Mouse (Mus musculus) stomach, postnatal 0 days (tissue): ENCODE measurements around the gene Pgbd5. TPM values are rescaled to one million over a fixed set of nuclear protein-coding genes. Genes with fewer than 3 reads are reported as not detected.

Experiments
- ATAC-seq: fragments of 200-750 bp; cut with Nextera tagmentation; 2 replicates; pipeline ENCODE4 v1.8.0; 2017; ENCODE audit not compliant: low FRiP score, low TSS enrichment
- DNase-seq: peaks from one replicate; pipeline ENCODE4 v3.0.0-alpha.2; 2016; ENCODE audit warnings: low spot score
- H3K27ac ChIP-seq: fragments of 300-500 bp; sonication (generic); replicated peaks from 2 replicates; pipeline ENCODE4 v1.5.1; 2014; ENCODE audit warnings: mild to moderate bottlenecking, control low read depth
- H3K27me3 ChIP-seq: fragments of 300-500 bp; sonication (generic); 2 replicates; pipeline ENCODE4 v1.6.1; 2014; ENCODE audit warnings: low read length; ENCODE audit not compliant: control insufficient read depth, insufficient read depth
- H3K36me3 ChIP-seq: fragments of 300-500 bp; sonication (generic); 2 replicates; pipeline ENCODE4 v1.6.1; 2014; ENCODE audit warnings: low read length, mixed read lengths; ENCODE audit not compliant: control insufficient read depth, insufficient read depth
- H3K4me1 ChIP-seq: fragments of 300-500 bp; sonication (generic); replicated peaks from 2 replicates; pipeline ENCODE4 v1.6.1; 2014; ENCODE audit warnings: antibody characterized with exemption; ENCODE audit not compliant: control insufficient read depth, insufficient read depth
- H3K4me2 ChIP-seq: fragments of 300-500 bp; sonication (generic); replicated peaks from 2 replicates; pipeline ENCODE4 v1.6.1; 2014; ENCODE audit warnings: low read depth, mild to moderate bottlenecking, control low read depth, moderate library complexity
- H3K4me3 ChIP-seq: fragments of 300-500 bp; sonication (generic); 2 replicates; pipeline ENCODE4 v1.5.1; 2014; ENCODE audit warnings: low read depth, low read length, control low read depth
- H3K9ac ChIP-seq: fragments of 300-500 bp; sonication (generic); 2 replicates; pipeline ENCODE4 v1.6.1; 2014; ENCODE audit warnings: mild to moderate bottlenecking, low read length, control low read depth, mixed read lengths
- H3K9me3 ChIP-seq: fragments of 300-500 bp; sonication (generic); 2 replicates; pipeline ENCODE4 v1.6.1; 2016; ENCODE audit warnings: low read length; ENCODE audit not compliant: control insufficient read depth
- CTCF ChIP-seq: IDR thresholded peaks from 2 replicates; pipeline ENCODE4 v1.5.1; 2016; ENCODE audit warnings: antibody characterized with exemption, low read depth, mild to moderate bottlenecking, moderate library complexity
- EP300 ChIP-seq: optimal IDR thresholded peaks from 2 replicates; pipeline ENCODE3; 2016; ENCODE audit warnings: antibody characterized with exemption
- WGBS: fragments of 180-500 bp; shearing (Covaris S2); extraction: QIAGEN DNeasy Blood & Tissue Kit; methylation state at CpG from one replicate; pipeline ENCODE4 v1.1.7; 2014; 5-methylcytosine and 5-hydroxymethylcytosine counted together
- polyA plus RNA-seq: library from polyadenylated mRNA; unstranded; fragments of >200 nt; fragmentation: Nextera tagmentation; extraction: Ambion mirVana; gene quantifications from 2 replicates; pipeline ENCODE4 v1.2.1, GENCODE M21; 2015

The Pgbd5 gene
- polyA plus RNA-seq = 1.9 and 2.0 TPM in 2 replicates

DNA sequence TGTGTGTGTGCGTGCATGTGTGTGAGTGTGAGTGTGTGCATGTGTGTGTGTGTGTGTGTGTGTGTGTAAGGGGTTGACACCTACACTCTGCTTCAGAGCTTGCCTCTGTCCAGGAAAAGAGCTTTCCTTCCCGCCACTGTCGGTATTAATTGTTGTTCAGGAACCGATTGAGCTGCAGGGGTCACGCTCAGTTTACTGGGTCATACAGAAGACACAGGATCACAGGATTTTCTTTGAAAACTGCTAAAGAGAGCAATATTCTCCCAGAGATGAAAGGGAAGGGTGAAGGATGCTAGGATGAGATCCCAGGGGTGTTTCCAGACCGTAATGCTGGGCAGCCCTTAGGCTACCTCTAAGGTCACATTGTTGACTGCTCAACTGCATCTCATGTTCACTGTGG, at the start of gene Pgbd5:
Gene Pgbd5, minus strand, starts transcription at position 101 of the 400 bp plus-strand sequence.
- ATAC-seq = no peak
- no peaks in the 10 kb centered on the region for H3K9me3 ChIP-seq
- no peak for TF ChIP-seq CTCF
- no peak for TF ChIP-seq EP300
- DNase-seq = no peak
- H3K4me3 ChIP-seq = no peak within 1 kb of the TSS
- WGBS = 84% methylated on average over 6 of the region's 6 CpGs
- H3K27ac ChIP-seq = no peak within 1 kb of the TSS
- no peak within 1 kb of the TSS for H3K9ac ChIP-seq
- no peaks in the 10 kb centered on the region for H3K4me1 ChIP-seq
- H3K36me3 ChIP-seq = no peaks in the 10 kb centered on the region
- H3K27me3 ChIP-seq = no peaks in the 10 kb centered on the region
- H3K4me2 ChIP-seq = no peak within 1 kb of the TSS

DNA sequence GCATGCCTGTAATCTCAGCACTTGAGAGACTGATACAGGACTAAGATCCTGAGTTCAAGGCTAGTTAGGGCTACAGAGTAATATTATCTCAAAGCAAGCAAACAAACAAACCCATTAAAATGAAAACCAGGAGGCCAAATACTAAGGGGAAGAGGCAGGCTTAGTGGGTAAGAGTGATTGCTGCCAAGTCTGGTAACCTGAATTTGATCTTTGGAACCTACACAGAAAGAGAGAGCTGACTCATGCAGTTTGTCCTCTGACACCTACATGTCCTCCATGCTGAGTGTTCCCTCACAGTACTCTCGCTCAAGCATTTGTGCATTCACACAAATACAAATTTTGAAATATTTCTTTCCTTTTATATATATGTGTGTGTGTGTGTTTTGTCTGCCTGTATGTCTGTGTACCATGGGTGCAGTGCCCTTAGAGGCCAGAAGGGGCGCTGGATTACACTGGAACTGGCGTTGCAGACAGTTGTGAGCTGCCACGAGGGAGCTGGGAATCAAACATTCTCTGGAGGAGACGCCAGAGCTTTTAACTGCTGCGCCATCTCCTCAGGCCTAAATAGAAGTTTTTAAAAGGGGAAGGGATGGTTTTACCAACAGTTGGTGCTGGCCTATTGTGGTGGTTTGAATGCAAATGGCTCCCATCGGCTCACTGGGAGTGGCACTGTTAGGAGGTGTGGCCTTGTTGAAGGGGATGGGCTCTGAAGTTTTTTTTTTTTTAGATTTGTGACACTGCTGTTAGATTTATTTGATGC, 44.1 kb upstream of the Pgbd5 start:
- no peak overlapping the region for H3K27ac ChIP-seq
- no peaks in the 10 kb centered on the region for H3K36me3 ChIP-seq
- no peak overlapping the region for H3K9ac ChIP-seq
- no peak overlapping the region for H3K4me3 ChIP-seq
- TF ChIP-seq EP300 (no peak), CTCF (peak; percentile 34; the same call in 1 of the 2 replicates)
- no peaks in the 10 kb centered on the region for H3K4me1 ChIP-seq
- ATAC-seq (no peak), DNase-seq (no peak)
- no peaks in the 10 kb centered on the region for H3K9me3 ChIP-seq
- H3K4me2 ChIP-seq = no peak overlapping the region
- WGBS = 70% methylated on average over 7 of the region's 7 CpGs
- no peaks in the 10 kb centered on the region for H3K27me3 ChIP-seq

GRCm38 (mm10) chr8:124482790-124483189, 43.3 kb upstream of the Pgbd5 start:
- no peaks in the 10 kb centered on the region for H3K36me3 ChIP-seq
- no peaks in the 10 kb centered on the region for H3K27me3 ChIP-seq
- DNase-seq (no peak), ATAC-seq (no peak)
- H3K9me3 ChIP-seq = no peaks in the 10 kb centered on the region
- H3K4me1 ChIP-seq = no peaks in the 10 kb centered on the region
- H3K4me2 ChIP-seq = no peak overlapping the region
- no peak overlapping the region for H3K27ac ChIP-seq
- no peak overlapping the region for H3K4me3 ChIP-seq
- TF ChIP-seq CTCF (no peak), EP300 (no peak)
- 82% methylated on average over 2 of the region's 2 CpGs for WGBS
- H3K9ac ChIP-seq = no peak overlapping the region

- ATAC-seq (no peak), DNase-seq (no peak)
- 70% methylated on average over 8 of the region's 8 CpGs for WGBS
- H3K4me3 ChIP-seq = no peak overlapping the region
- H3K4me2 ChIP-seq = no peak overlapping the region
- H3K9me3 ChIP-seq = no peaks in the 10 kb centered on the region
- TF ChIP-seq EP300 (no peak), CTCF (no peak)
- no peak overlapping the region for H3K9ac ChIP-seq
- no peaks in the 10 kb centered on the region for H3K36me3 ChIP-seq
- H3K4me1 ChIP-seq = no peaks in the 10 kb centered on the region
- H3K27me3 ChIP-seq = no peaks in the 10 kb centered on the region
- H3K27ac ChIP-seq = no peak overlapping the region
These were observed 40.9 kb upstream of the Pgbd5 start for GRCm38 (mm10) chr8:124480321-124480720.

- WGBS = 67% methylated on average over 3 of the region's 3 CpGs
- H3K27me3 ChIP-seq = no peaks in the 10 kb centered on the region
- TF ChIP-seq EP300 (no peak), CTCF (no peak)
- no peaks in the 10 kb centered on the region for H3K9me3 ChIP-seq
- no peaks in the 10 kb centered on the region for H3K4me1 ChIP-seq
- H3K27ac ChIP-seq = no peak overlapping the region
- no peaks in the 10 kb centered on the region for H3K36me3 ChIP-seq
- DNase-seq (no peak), ATAC-seq (no peak)
- no peak overlapping the region for H3K9ac ChIP-seq
- no peak overlapping the region for H3K4me3 ChIP-seq
- H3K4me2 ChIP-seq = no peak overlapping the region
These were observed 39.8 kb upstream of the Pgbd5 start for GRCm38 (mm10) chr8:124479251-124479650.

DNA sequence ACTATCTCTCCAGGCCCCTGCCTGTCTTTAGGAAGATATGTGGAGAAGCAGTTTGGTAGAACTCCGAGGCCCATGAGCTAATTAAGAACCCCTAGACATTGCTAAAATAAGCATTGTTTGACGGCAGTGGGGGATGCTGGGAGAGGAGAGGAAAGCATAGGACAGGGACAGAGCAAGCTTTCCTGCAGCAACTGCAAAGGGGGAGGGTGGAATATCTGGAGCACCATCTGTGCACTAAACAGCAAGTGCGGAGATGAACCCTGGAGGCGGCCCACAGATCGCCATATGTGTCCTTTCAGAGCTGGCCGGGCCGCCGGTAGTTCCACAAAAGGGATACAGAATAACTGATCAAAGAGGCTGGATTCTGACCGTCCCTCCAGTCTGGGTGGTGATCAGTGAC, 37.2 kb upstream of the Pgbd5 start:
- ATAC-seq (no peak), DNase-seq (no peak)
- WGBS = 67% methylated on average over 9 of the region's 9 CpGs
- Histone ChIP-seq H3K4me3 (no peak overlapping the region), H3K9ac (no peak overlapping the region), H3K4me2 (no peak overlapping the region), H3K9me3 (no peaks in the 10 kb centered on the region), H3K4me1 (no peaks in the 10 kb centered on the region), H3K27ac (no peak overlapping the region), H3K36me3 (no peaks in the 10 kb centered on the region), H3K27me3 (no peaks in the 10 kb centered on the region)
- no peak for TF ChIP-seq EP300
- TF ChIP-seq CTCF = no peak
